Mouse (Mus musculus) midbrain, embryonic 12.5 days (tissue): ENCODE measurements around the gene Arhgap44. TPM values are rescaled to one million over a fixed set of nuclear protein-coding genes. Genes with fewer than 3 reads are reported as not detected.

Experiments
- ATAC-seq: fragments of 200-750 bp; cut with Nextera tagmentation; 2 replicates; pipeline ENCODE4 v1.8.0; 2017; ENCODE audit warnings: low read depth, moderate TSS enrichment, moderate library complexity; ENCODE audit not compliant: low FRiP score
- H3K27ac ChIP-seq: fragments of 300-500 bp; sonication (generic); replicated peaks from 2 replicates; pipeline ENCODE4 v1.5.1; 2016; ENCODE audit warnings: mild to moderate bottlenecking
- H3K27me3 ChIP-seq: fragments of 300-500 bp; sonication (generic); 2 replicates; pipeline ENCODE4 v1.6.1; 2016; ENCODE audit warnings: mild to moderate bottlenecking
- H3K36me3 ChIP-seq: fragments of 300-500 bp; sonication (generic); 2 replicates; pipeline ENCODE4 v1.6.1; 2016
- H3K4me1 ChIP-seq: fragments of 300-500 bp; sonication (generic); 2 replicates; pipeline ENCODE4 v1.6.1; 2016
- H3K4me2 ChIP-seq: fragments of 300-500 bp; sonication (generic); replicated peaks from 2 replicates; pipeline ENCODE4 v1.6.1; 2016; ENCODE audit warnings: mild to moderate bottlenecking, moderate library complexity
- H3K4me3 ChIP-seq: fragments of 300-500 bp; sonication (generic); 2 replicates; pipeline ENCODE4 v1.5.1; 2016; ENCODE audit warnings: mild to moderate bottlenecking
- H3K9ac ChIP-seq: fragments of 300-500 bp; sonication (generic); replicated peaks from 2 replicates; pipeline ENCODE4 v1.6.1; 2016; ENCODE audit warnings: mild to moderate bottlenecking, moderate library complexity
- H3K9me3 ChIP-seq: fragments of 300-500 bp; sonication (generic); 2 replicates; pipeline ENCODE4 v1.6.1; 2016; ENCODE audit warnings: mild to moderate bottlenecking
- WGBS: fragments of 180-500 bp; shearing (Covaris S2); methylation state at CpG from one replicate; pipeline ENCODE4 v1.1.7; 2016; 5-methylcytosine and 5-hydroxymethylcytosine counted together
- polyA plus RNA-seq: library from polyadenylated mRNA; unstranded; fragments of >200 nt; fragmentation: Nextera tagmentation; extraction: Ambion mirVana; gene quantifications from 2 replicates; pipeline ENCODE4 v1.2.1, GENCODE M21; 2016

Gene Arhgap44
- 6.4 and 7.2 TPM in 2 replicates for polyA plus RNA-seq

- peak; percentile 98 for ATAC-seq
- H3K4me3 ChIP-seq = peak within 1 kb of the TSS; percentile 68
- H3K4me1 ChIP-seq = peaks cover 10% of the 10 kb centered on the region
- no peaks in the 10 kb centered on the region for H3K36me3 ChIP-seq
- 0 out of 2 replicates have a peak, but pooled peaks cover 3% of the 10 kb centered on the region for H3K9me3 ChIP-seq
- H3K9ac ChIP-seq = peak within 1 kb of the TSS; percentile 77
- WGBS = under 1% methylated on average over 27 of the region's 27 CpGs
- H3K27me3 ChIP-seq = peaks cover 14% of the 10 kb centered on the region
- peak within 1 kb of the TSS; percentile 87 for H3K4me2 ChIP-seq
- H3K27ac ChIP-seq = peak within 1 kb of the TSS; percentile 39
Observed at GRCm38 (mm10) chr11:65162767-65163120, at the start of gene Arhgap44. Arhgap44 (minus strand) TSS chr11:65162961.

GRCm38 (mm10) chr11:65211701-65212100 is 48.9 kb upstream of the Arhgap44 start:
- Histone ChIP-seq H3K4me2 (no peak overlapping the region), H3K4me3 (no peak overlapping the region), H3K27ac (no peak overlapping the region), H3K9ac (no peak overlapping the region), H3K9me3 (no peaks in the 10 kb centered on the region), H3K36me3 (no peaks in the 10 kb centered on the region), H3K27me3 (no peaks in the 10 kb centered on the region), H3K4me1 (no peaks in the 10 kb centered on the region)
- ATAC-seq = no peak
- 88% methylated on average over 6 of the region's 6 CpGs for WGBS

- Histone ChIP-seq H3K27me3 (no peaks in the 10 kb centered on the region), H3K9ac (no peak overlapping the region), H3K4me1 (no peaks in the 10 kb centered on the region), H3K4me3 (no peak overlapping the region), H3K9me3 (no peaks in the 10 kb centered on the region), H3K27ac (no peak overlapping the region), H3K36me3 (no peaks in the 10 kb centered on the region), H3K4me2 (no peak overlapping the region)
- WGBS = 71% methylated on average over 6 of the region's 6 CpGs
- ATAC-seq = no peak
Observed at GRCm38 (mm10) chr11:65209441-65209840, 46.7 kb upstream of the Arhgap44 start.

- H3K4me1 ChIP-seq = no peaks in the 10 kb centered on the region
- no peak overlapping the region for H3K27ac ChIP-seq
- no peaks in the 10 kb centered on the region for H3K36me3 ChIP-seq
- no peaks in the 10 kb centered on the region for H3K9me3 ChIP-seq
- 77% methylated on average over 5 of the region's 5 CpGs for WGBS
- H3K9ac ChIP-seq = no peak overlapping the region
- no peak overlapping the region for H3K4me2 ChIP-seq
- no peak for ATAC-seq
- H3K27me3 ChIP-seq = no peaks in the 10 kb centered on the region
- no peak overlapping the region for H3K4me3 ChIP-seq
Observed at GRCm38 (mm10) chr11:65205306-65205705, 42.5 kb upstream of the Arhgap44 start.

GRCm38 (mm10) chr11:65204651-65205050 is 41.9 kb upstream of the Arhgap44 start:
- Histone ChIP-seq H3K4me3 (no peak overlapping the region), H3K9me3 (no peaks in the 10 kb centered on the region), H3K4me1 (no peaks in the 10 kb centered on the region), H3K27ac (no peak overlapping the region), H3K4me2 (no peak overlapping the region), H3K36me3 (no peaks in the 10 kb centered on the region), H3K9ac (no peak overlapping the region), H3K27me3 (no peaks in the 10 kb centered on the region)
- 62% methylated on average over 13 of the region's 13 CpGs for WGBS
- ATAC-seq = no peak

- 94% methylated on average over 1 of the region's 1 CpGs for WGBS
- H3K27me3 ChIP-seq = no peaks in the 10 kb centered on the region
- H3K4me2 ChIP-seq = no peak overlapping the region
- no peaks in the 10 kb centered on the region for H3K36me3 ChIP-seq
- no peak overlapping the region for H3K27ac ChIP-seq
- H3K4me3 ChIP-seq = no peak overlapping the region
- H3K9me3 ChIP-seq = no peaks in the 10 kb centered on the region
- no peak overlapping the region for H3K9ac ChIP-seq
- no peaks in the 10 kb centered on the region for H3K4me1 ChIP-seq
- ATAC-seq = no peak
Observed at GRCm38 (mm10) chr11:65203020-65203419, 40.3 kb upstream of the Arhgap44 start.

- no peak for ATAC-seq
- no peak overlapping the region for H3K4me2 ChIP-seq
- H3K36me3 ChIP-seq = no peaks in the 10 kb centered on the region
- no peaks in the 10 kb centered on the region for H3K27me3 ChIP-seq
- 49% methylated on average over 5 of the region's 5 CpGs for WGBS
- H3K9ac ChIP-seq = no peak overlapping the region
- 0 out of 2 replicates have a peak overlapping the region, but pooled peaks have one; percentile 35 for H3K27ac ChIP-seq
- H3K9me3 ChIP-seq = no peaks in the 10 kb centered on the region
- no peaks in the 10 kb centered on the region for H3K4me1 ChIP-seq
- H3K4me3 ChIP-seq = no peak overlapping the region
Observed at GRCm38 (mm10) chr11:65202236-65202635, 39.5 kb upstream of the Arhgap44 start.

GRCm38 (mm10) chr11:65198026-65198425 is 35.3 kb upstream of the Arhgap44 start:
- Histone ChIP-seq H3K27me3 (no peaks in the 10 kb centered on the region), H3K9ac (no peak overlapping the region), H3K4me3 (no peak overlapping the region), H3K4me2 (no peak overlapping the region), H3K27ac (no peak overlapping the region), H3K4me1 (no peaks in the 10 kb centered on the region), H3K9me3 (no peaks in the 10 kb centered on the region), H3K36me3 (no peaks in the 10 kb centered on the region)
- no peak for ATAC-seq
- 81% methylated on average over 3 of the region's 3 CpGs for WGBS

- no peak for ATAC-seq
- Histone ChIP-seq H3K4me2 (no peak overlapping the region), H3K4me3 (no peak overlapping the region), H3K4me1 (no peaks in the 10 kb centered on the region), H3K27me3 (no peaks in the 10 kb centered on the region), H3K36me3 (no peaks in the 10 kb centered on the region), H3K9me3 (no peaks in the 10 kb centered on the region), H3K27ac (no peak overlapping the region), H3K9ac (no peak overlapping the region)
- WGBS = 4% methylated on average over 3 of the region's 3 CpGs
Observed at GRCm38 (mm10) chr11:65197280-65197679, 34.5 kb upstream of the Arhgap44 start.

GRCm38 (mm10) chr11:65186974-65187373 is 24.2 kb upstream of the Arhgap44 start:
- no peaks in the 10 kb centered on the region for H3K9me3 ChIP-seq
- H3K27me3 ChIP-seq = no peaks in the 10 kb centered on the region
- no peak overlapping the region for H3K27ac ChIP-seq
- no peak overlapping the region for H3K4me2 ChIP-seq
- H3K36me3 ChIP-seq = no peaks in the 10 kb centered on the region
- WGBS = 85% methylated on average over 12 of the region's 12 CpGs
- no peaks in the 10 kb centered on the region for H3K4me1 ChIP-seq
- no peak overlapping the region for H3K9ac ChIP-seq
- H3K4me3 ChIP-seq = no peak overlapping the region
- no peak for ATAC-seq

- Histone ChIP-seq H3K4me3 (no peak overlapping the region), H3K9me3 (no peaks in the 10 kb centered on the region), H3K4me2 (no peak overlapping the region), H3K9ac (no peak overlapping the region), H3K27ac (no peak overlapping the region), H3K4me1 (no peaks in the 10 kb centered on the region), H3K27me3 (no peaks in the 10 kb centered on the region), H3K36me3 (no peaks in the 10 kb centered on the region)
- no peak for ATAC-seq
- WGBS = 97% methylated on average over 1 of the region's 1 CpGs
Observed at GRCm38 (mm10) chr11:65185114-65185513, 22.4 kb upstream of the Arhgap44 start.

GRCm38 (mm10) chr11:65170121-65170750 is 7.5 kb upstream of the Arhgap44 start:
- 89% methylated on average over 4 of the region's 4 CpGs for WGBS
- Histone ChIP-seq H3K27me3 (no peaks in the 10 kb centered on the region), H3K4me3 (no peak overlapping the region), H3K4me1 (no peaks in the 10 kb centered on the region), H3K36me3 (no peaks in the 10 kb centered on the region), H3K4me2 (no peak overlapping the region), H3K27ac (no peak overlapping the region), H3K9me3 (no peaks in the 10 kb centered on the region), H3K9ac (no peak overlapping the region)
- ATAC-seq = no peak
